In genomic region chr11:4848483-4849248, GRCm38 (mm10) we compare ENCODE assay signal across 8 mouse cellular contexts. TPM values are rescaled to one million over a fixed set of nuclear protein-coding genes. Genes with fewer than 3 reads are reported as not detected.
DNase-seq lines count a peak whose midpoint lies in the region; ATAC-seq lines count a peak whose summit lies in the region.

No protein-coding gene starts in this region.

- H3K4me3 ChIP-seq in heart, embryonic 11.5 days (ENCODE audit: low read depth, low read length): peak overlapping the region; percentile 96
- peak overlapping the region; percentile 68 for H3K4me3 ChIP-seq in kidney, embryonic 14.5 days (ENCODE audit: low read length)
- peak overlapping the region; percentile 99 for H3K4me3 ChIP-seq in liver, embryonic 16.5 days (ENCODE audit: low read depth, low read length)
- peak overlapping the region; percentile 77 for H3K4me3 ChIP-seq in neural tube, embryonic 12.5 days

- peak overlapping the region; percentile 85 for H3K27ac ChIP-seq in heart, embryonic 11.5 days (ENCODE audit: low read depth, low read length)
- H3K27ac ChIP-seq in kidney, embryonic 14.5 days (ENCODE audit: low read depth, low read length): peak overlapping the region; percentile 85
- H3K27ac ChIP-seq in liver, embryonic 16.5 days (ENCODE audit: low read length): peak overlapping the region; percentile 85
- peak overlapping the region; percentile 44 for H3K27ac ChIP-seq in neural tube, embryonic 12.5 days

- no peaks in the 10 kb centered on the region for H3K36me3 ChIP-seq in heart, embryonic 11.5 days (ENCODE audit: control insufficient read depth, insufficient read depth, low read length)
- no peaks in the 10 kb centered on the region for H3K36me3 ChIP-seq in kidney, embryonic 14.5 days (ENCODE audit: control insufficient read depth, insufficient read depth, low read length)
- H3K36me3 ChIP-seq in liver, embryonic 16.5 days (ENCODE audit: control insufficient read depth, insufficient read depth): no peaks in the 10 kb centered on the region
- H3K36me3 ChIP-seq in neural tube, embryonic 12.5 days: no peaks in the 10 kb centered on the region

- H3K9ac ChIP-seq in heart, embryonic 11.5 days (ENCODE audit: low read depth, low read length): peak overlapping the region; percentile 93
- peak overlapping the region; percentile 77 for H3K9ac ChIP-seq in kidney, embryonic 14.5 days (ENCODE audit: low read depth, low read length)
- peak overlapping the region; percentile 99 for H3K9ac ChIP-seq in liver, embryonic 16.5 days (ENCODE audit: low read depth, low read length)
- peak overlapping the region; percentile 87 for H3K9ac ChIP-seq in neural tube, embryonic 12.5 days

- H3K4me2 ChIP-seq in heart, embryonic 11.5 days: peak overlapping the region; percentile 76
- peak overlapping the region; percentile 61 for H3K4me2 ChIP-seq in kidney, embryonic 14.5 days (replicated peaks; ENCODE audit: low read depth, low read length)
- H3K4me2 ChIP-seq in liver, embryonic 16.5 days (ENCODE audit: low read depth, low read length): peak overlapping the region; percentile 87
- peak overlapping the region; percentile 63 for H3K4me2 ChIP-seq in neural tube, embryonic 12.5 days (replicated peaks)

- ATAC-seq in heart, embryonic 11.5 days (replicated peaks; ENCODE audit: insufficient number of reproducible peaks, low FRiP score, low TSS enrichment): peak; percentile 11; the same call in 1 of the 2 replicates
- peak; percentile 68 for ATAC-seq in kidney, embryonic 14.5 days (ENCODE audit: low FRiP score, low TSS enrichment)
- ATAC-seq in liver, embryonic 16.5 days (ENCODE audit: low read depth): 0 out of 2 replicates have a peak, but pooled peaks have one; percentile 1
- peak; percentile 72 for ATAC-seq in neural tube, embryonic 12.5 days (ENCODE audit: low FRiP score, low read depth)

- no peaks in the 10 kb centered on the region for H3K9me3 ChIP-seq in heart, embryonic 11.5 days (replicated peaks; ENCODE audit: control insufficient read depth, low read length)
- H3K9me3 ChIP-seq in kidney, embryonic 14.5 days (ENCODE audit: control insufficient read depth, low read length): no peaks in the 10 kb centered on the region
- no peaks in the 10 kb centered on the region for H3K9me3 ChIP-seq in liver, embryonic 16.5 days (replicated peaks; ENCODE audit: control insufficient read depth, low read length)
- no peaks in the 10 kb centered on the region for H3K9me3 ChIP-seq in neural tube, embryonic 12.5 days

- DNase-seq in 416B (ENCODE audit: low read depth) (peak; percentile 52), R1 (ENCODE audit: low read depth, low spot score) (peak; percentile 59)
- peak; percentile 24 for DNase-seq in embryo, embryonic 11.5 days (ENCODE audit: low read depth, low spot score)
- peak; percentile 70 for DNase-seq in testis, postnatal 14 days (ENCODE audit: low spot score)

- H3K27me3 ChIP-seq in heart, embryonic 11.5 days (ENCODE audit: control insufficient read depth, insufficient read depth, low read length): no peaks in the 10 kb centered on the region
- no peaks in the 10 kb centered on the region for H3K27me3 ChIP-seq in kidney, embryonic 14.5 days (ENCODE audit: control insufficient read depth, insufficient read depth, low read length)
- no peaks in the 10 kb centered on the region for H3K27me3 ChIP-seq in liver, embryonic 16.5 days (ENCODE audit: control insufficient read depth, insufficient read depth, low read depth, low read length)
- H3K27me3 ChIP-seq in neural tube, embryonic 12.5 days (replicated peaks): no peaks in the 10 kb centered on the region

- WGBS in heart, embryonic 11.5 days (ENCODE audit: insufficient replicate concordance): under 1% methylated on average over 50 of the region's 50 CpGs
- whole genome bisulfite sequencing in kidney, embryonic 14.5 days: under 1% methylated on average over 50 of the region's 50 CpGs
- under 1% methylated on average over 50 of the region's 50 CpGs for WGBS in liver, embryonic 16.5 days (ENCODE audit: insufficient replicate concordance)
- 2% methylated on average over 50 of the region's 50 CpGs for WGBS in neural tube, embryonic 12.5 days

- H3K4me1 ChIP-seq in heart, embryonic 11.5 days (ENCODE audit: control insufficient read depth, insufficient read depth, low read length): no peaks in the 10 kb centered on the region
- H3K4me1 ChIP-seq in kidney, embryonic 14.5 days (ENCODE audit: control insufficient read depth, insufficient read depth, low read length): peaks cover 6% of the 10 kb centered on the region; the same call in 1 of the 2 replicates
- peaks cover 6% of the 10 kb centered on the region for H3K4me1 ChIP-seq in liver, embryonic 16.5 days (ENCODE audit: control insufficient read depth, low read depth, low read length)
- peaks cover 14% of the 10 kb centered on the region for H3K4me1 ChIP-seq in neural tube, embryonic 12.5 days

RNA-seq across cellular contexts. Expression of gene Nf2, which starts 0.7 kb away (rescaled TPM):
- 32.7 and 38.7 TPM in 2 replicates for polyA plus RNA-seq in heart, embryonic 11.5 days (2014; fragmentation: Nextera tagmentation; extraction: Ambion mirVana)
- 21.6 and 48.1 TPM in 2 replicates for polyA plus RNA-seq in kidney, embryonic 14.5 days (2014; fragmentation: Nextera tagmentation; extraction: Ambion mirVana)
- 11.1 and 11.9 TPM in 2 replicates for polyA plus RNA-seq in liver, embryonic 16.5 days (2015; fragmentation: Nextera tagmentation; extraction: Ambion mirVana)
- 77.2 and 78.4 TPM in 2 replicates for polyA plus RNA-seq in neural tube, embryonic 12.5 days (2016; fragmentation: Nextera tagmentation; extraction: Ambion mirVana)

RNA-seq across cellular contexts. Expression of gene Nipsnap1, which starts 25.1 kb away (rescaled TPM):
- polyA plus RNA-seq in heart, embryonic 11.5 days (2014; fragmentation: Nextera tagmentation; extraction: Ambion mirVana): 34.7 and 36.5 TPM in 2 replicates
- 56.4 and 67.4 TPM in 2 replicates for polyA plus RNA-seq in kidney, embryonic 14.5 days (2014; fragmentation: Nextera tagmentation; extraction: Ambion mirVana)
- polyA plus RNA-seq in liver, embryonic 16.5 days (2015; fragmentation: Nextera tagmentation; extraction: Ambion mirVana): 101 and 106 TPM in 2 replicates
- polyA plus RNA-seq in neural tube, embryonic 12.5 days (2016; fragmentation: Nextera tagmentation; extraction: Ambion mirVana): 96.6 and 101 TPM in 2 replicates

RNA-seq across cellular contexts. Expression of gene Thoc5, which starts 46.5 kb away (rescaled TPM):
- 28.1 and 30.2 TPM in 2 replicates for polyA plus RNA-seq in heart, embryonic 11.5 days (2014; fragmentation: Nextera tagmentation; extraction: Ambion mirVana)
- 39.4 and 47.1 TPM in 2 replicates for polyA plus RNA-seq in kidney, embryonic 14.5 days (2014; fragmentation: Nextera tagmentation; extraction: Ambion mirVana)
- 12.6 and 13.2 TPM in 2 replicates for polyA plus RNA-seq in liver, embryonic 16.5 days (2015; fragmentation: Nextera tagmentation; extraction: Ambion mirVana)
- polyA plus RNA-seq in neural tube, embryonic 12.5 days (2016; fragmentation: Nextera tagmentation; extraction: Ambion mirVana): 51.1 and 53.6 TPM in 2 replicates

Comparison
In these comparisons a context has a peak if more than half of its experiments do, and no peak if none do; other contexts are left out.
1. Peak in every context shown above with its lines: DNase-seq, ATAC-seq, H3K4me3 ChIP-seq and H3K27ac ChIP-seq.
2. ATAC-seq: peak in every context shown above with its lines; median percentile 72 in neural tube, embryonic 12.5 days; 68 in kidney, embryonic 14.5 days; 11 in heart, embryonic 11.5 days; 1 in liver, embryonic 16.5 days.